Mouse (Mus musculus) T-helper 2 cell (primary cell): Measurements from ENCODE around the gene Dagla.

Experiments used
- in situ Hi-C: fragments of 300-600 bp; cut with MboI, MseI; formaldehyde crosslinking; loops from one replicate; pipeline ENCODE4 v1.15.1; 2025; ENCODE audit warnings: high pct_unique_total_duplicates

The Dagla gene

GRCm38 (mm10) chr19:10308990-10309389 is 4.3 kb upstream of the Dagla start:
- in situ Hi-C loops, result loop anchor here (5.0 kb wide), 1 partner anchor 52 kb away; no protein-coding TSS in a partner anchor

- in situ Hi-C loops, result loop anchor here (5.0 kb wide), 1 partner anchor 51 kb away; no protein-coding TSS in a partner anchor
Observed at GRCm38 (mm10) chr19:10307941-10308340, 3.3 kb upstream of the Dagla start.

GRCm38 (mm10) chr19:10307351-10307750 is 2.7 kb upstream of the Dagla start:
- in situ Hi-C loops, result loop anchor here (5.0 kb wide), 1 partner anchor 50 kb away; no protein-coding TSS in a partner anchor

- in situ Hi-C loops, result loop anchor here (5.0 kb wide), 1 partner anchor 49 kb away; no protein-coding TSS in a partner anchor
Observed at GRCm38 (mm10) chr19:10306521-10307243, 2.0 kb upstream of the Dagla start.

GRCm38 (mm10) chr19:10305640-10306039 is 963 bp upstream of the Dagla start:
- in situ Hi-C loops, result loop anchor here (5.0 kb wide), 1 partner anchor 48 kb away; no protein-coding TSS in a partner anchor

- in situ Hi-C loops, result loop anchor here (5.0 kb wide), 1 partner anchor 87 kb away; no protein-coding TSS in a partner anchor
Observed at GRCm38 (mm10) chr19:10304395-10304794, 282 bp downstream of the Dagla start.

GRCm38 (mm10) chr19:10302852-10303251 is 1.8 kb downstream of the Dagla start:
- in situ Hi-C loops, result loop anchor here (5.0 kb wide), 1 partner anchor 86 kb away; no protein-coding TSS in a partner anchor

- in situ Hi-C loops, result loop anchor here (5.0 kb wide), 1 partner anchor 85 kb away; no protein-coding TSS in a partner anchor
Observed at GRCm38 (mm10) chr19:10301866-10302356, 2.8 kb downstream of the Dagla start.

- in situ Hi-C loops, result loop anchor here (5.0 kb wide), 1 partner anchor 84 kb away; no protein-coding TSS in a partner anchor
Observed at GRCm38 (mm10) chr19:10301263-10301662, 3.4 kb downstream of the Dagla start.

- in situ Hi-C loops, result loop anchor here (5.0 kb wide), 1 partner anchor 84 kb away; no protein-coding TSS in a partner anchor
Observed at GRCm38 (mm10) chr19:10300809-10301208, 3.9 kb downstream of the Dagla start.

- in situ Hi-C loops, result no loop called here
Observed at GRCm38 (mm10) chr19:10298268-10298667, 6.4 kb downstream of the Dagla start.

GRCm38 (mm10) chr19:10297041-10297503 is 7.6 kb downstream of the Dagla start:
- in situ Hi-C loops, result no loop called here

- in situ Hi-C loops, result no loop called here
Observed at GRCm38 (mm10) chr19:10296306-10296705, 8.4 kb downstream of the Dagla start.

- in situ Hi-C loops, result no loop called here
Observed at GRCm38 (mm10) chr19:10294631-10295562, 9.8 kb downstream of the Dagla start.

- in situ Hi-C loops, result no loop called here
Observed at GRCm38 (mm10) chr19:10293987-10294386, 10.7 kb downstream of the Dagla start.

GRCm38 (mm10) chr19:10291896-10292490 is 12.7 kb downstream of the Dagla start:
- in situ Hi-C loops, result no loop called here

- in situ Hi-C loops, result no loop called here
Observed at GRCm38 (mm10) chr19:10290153-10290945, 14.3 kb downstream of the Dagla start.

- in situ Hi-C loops, result no loop called here
Observed at GRCm38 (mm10) chr19:10289609-10290150, 15.0 kb downstream of the Dagla start.

- in situ Hi-C loops, result no loop called here
Observed at GRCm38 (mm10) chr19:10288125-10289040, 16.3 kb downstream of the Dagla start.
